Mouse (Mus musculus) limb, embryonic 13.5 days (tissue): ENCODE measurements around the gene Usp3. TPM values are rescaled to one million over a fixed set of nuclear protein-coding genes. Genes with fewer than 3 reads are reported as not detected.

Experiments used
- ATAC-seq: fragments of 200-750 bp; cut with Nextera tagmentation; 2 replicates; pipeline ENCODE4 v1.8.0; 2017; ENCODE audit warnings: low read depth, moderate number of reproducible peaks, moderate TSS enrichment; ENCODE audit not compliant: low FRiP score
- H3K27ac ChIP-seq: fragments of 300-500 bp; sonication (generic); 2 replicates; pipeline ENCODE4 v1.5.1; 2015; ENCODE audit warnings: inconsistent platforms, mild to moderate bottlenecking, moderate library complexity
- H3K27me3 ChIP-seq: fragments of 300-500 bp; sonication (generic); 2 replicates; pipeline ENCODE4 v1.6.1; 2015; ENCODE audit warnings: mild to moderate bottlenecking, inconsistent platforms
- H3K36me3 ChIP-seq: fragments of 300-500 bp; sonication (generic); 2 replicates; pipeline ENCODE4 v1.6.1; 2015; ENCODE audit warnings: inconsistent platforms, mild to moderate bottlenecking, moderate library complexity
- H3K4me1 ChIP-seq: fragments of 300-500 bp; sonication (generic); 2 replicates; pipeline ENCODE4 v1.6.1; 2015; ENCODE audit warnings: inconsistent platforms
- H3K4me2 ChIP-seq: fragments of 300-500 bp; sonication (generic); replicated peaks from 2 replicates; pipeline ENCODE4 v1.6.1; 2015; ENCODE audit warnings: inconsistent platforms, mild to moderate bottlenecking, moderate library complexity
- H3K4me3 ChIP-seq: fragments of 300-500 bp; sonication (generic); 2 replicates; pipeline ENCODE4 v1.5.1; 2015; ENCODE audit warnings: moderate library complexity, mild to moderate bottlenecking, inconsistent platforms
- H3K9ac ChIP-seq: fragments of 300-500 bp; sonication (generic); 2 replicates; pipeline ENCODE4 v1.6.1; 2015; ENCODE audit warnings: mild to moderate bottlenecking, inconsistent platforms
- H3K9me3 ChIP-seq: fragments of 300-500 bp; sonication (generic); 2 replicates; pipeline ENCODE4 v1.6.1; 2016; ENCODE audit warnings: inconsistent platforms
- WGBS: fragments of 180-500 bp; shearing (Covaris S2); methylation state at CpG from one replicate; pipeline ENCODE4 v1.1.7; 2015; 5-methylcytosine and 5-hydroxymethylcytosine counted together
- polyA plus RNA-seq: library from polyadenylated mRNA; unstranded; fragments of >200 nt; fragmentation: Nextera tagmentation; extraction: Ambion mirVana; gene quantifications from 2 replicates; pipeline ENCODE4 v1.2.1, GENCODE M21; 2015

Usp3 gene
- polyA plus RNA-seq, 1 experiment from 2014 or later, result 81.8 TPM

DNA sequence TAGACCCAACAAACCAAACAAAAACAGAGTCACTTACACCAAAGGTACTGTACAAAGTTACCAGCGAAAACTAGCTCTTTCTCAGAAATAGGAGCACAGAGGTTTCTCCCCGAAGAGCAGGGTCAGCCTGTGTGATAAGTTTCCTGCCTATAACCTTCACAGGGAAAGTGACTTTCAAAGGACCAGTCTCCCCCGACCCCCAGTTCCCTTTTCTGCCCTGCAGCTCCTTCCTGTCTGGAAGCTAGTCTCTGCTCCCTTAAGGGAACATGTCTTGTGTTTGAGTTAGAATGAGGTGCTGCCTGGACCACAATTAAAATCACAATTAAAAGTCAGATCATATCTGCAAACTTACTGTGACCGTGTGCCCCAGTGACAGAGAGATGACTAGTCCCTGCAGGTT lies 23.9 kb upstream of the Usp3 start:
- no peaks in the 10 kb centered on the region for H3K27me3 ChIP-seq
- peaks cover 20% of the 10 kb centered on the region for H3K4me1 ChIP-seq
- H3K9me3 ChIP-seq, result 0 out of 2 replicates have a peak, but pooled peaks cover 3% of the 10 kb centered on the region
- ATAC-seq, result no peak
- H3K9ac ChIP-seq, result no peak overlapping the region; the same call in 1 of the 2 replicates
- H3K27ac ChIP-seq, result no peak overlapping the region
- H3K4me3 ChIP-seq, result no peak overlapping the region
- H3K4me2 ChIP-seq, result no peak overlapping the region
- WGBS, result 56% methylated on average over 4 of the region's 4 CpGs
- H3K36me3 ChIP-seq, result no peaks in the 10 kb centered on the region

- no peaks in the 10 kb centered on the region for H3K36me3 ChIP-seq
- H3K9me3 ChIP-seq, result 0 out of 2 replicates have a peak, but pooled peaks cover 3% of the 10 kb centered on the region
- H3K4me3 ChIP-seq, result no peak overlapping the region
- no peak overlapping the region for H3K27ac ChIP-seq
- no peak for ATAC-seq
- peaks cover 6% of the 10 kb centered on the region for H3K4me1 ChIP-seq
- no peak overlapping the region for H3K4me2 ChIP-seq
- H3K27me3 ChIP-seq, result no peaks in the 10 kb centered on the region
- WGBS, result 58% methylated on average over 9 of the region's 9 CpGs
- H3K9ac ChIP-seq, result no peak overlapping the region
Observed at GRCm38 (mm10) chr9:66615141-66615540, 22.2 kb upstream of the Usp3 start.

GRCm38 (mm10) chr9:66614547-66614946 lies 21.6 kb upstream of the Usp3 start:
- Histone ChIP-seq H3K27ac (no peak overlapping the region), H3K9ac (no peak overlapping the region), H3K27me3 (no peaks in the 10 kb centered on the region), H3K9me3 (0 out of 2 replicates have a peak, but pooled peaks cover 3% of the 10 kb centered on the region), H3K4me1 (no peaks in the 10 kb centered on the region), H3K4me2 (no peak overlapping the region), H3K4me3 (no peak overlapping the region), H3K36me3 (no peaks in the 10 kb centered on the region)
- WGBS, result 81% methylated on average over 7 of the region's 7 CpGs
- ATAC-seq, result no peak

DNA sequence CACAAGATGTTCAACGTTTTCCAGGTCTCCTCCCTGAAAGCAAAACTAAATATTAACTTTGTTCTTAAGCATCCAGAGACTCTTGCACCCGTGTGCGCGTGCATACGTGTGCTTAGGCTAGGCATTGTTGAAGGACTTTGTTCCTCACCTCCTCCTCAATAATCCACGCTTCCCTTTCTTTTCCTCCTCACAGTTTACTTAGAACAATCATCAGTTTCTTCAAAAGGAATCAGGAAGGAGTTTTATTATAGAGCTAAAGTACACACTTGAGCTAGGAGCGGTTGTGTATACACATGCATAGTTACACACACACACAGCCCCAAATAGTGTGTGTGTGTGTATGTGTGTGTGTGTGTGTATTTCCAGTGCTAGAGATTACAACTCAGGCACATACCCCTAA lies 20.7 kb upstream of the Usp3 start:
- no peaks in the 10 kb centered on the region for H3K36me3 ChIP-seq
- H3K27ac ChIP-seq, result no peak overlapping the region
- H3K4me3 ChIP-seq, result no peak overlapping the region
- 88% methylated on average over 7 of the region's 7 CpGs for WGBS
- ATAC-seq, result no peak
- H3K9me3 ChIP-seq, result 0 out of 2 replicates have a peak, but pooled peaks cover 3% of the 10 kb centered on the region
- no peaks in the 10 kb centered on the region for H3K4me1 ChIP-seq
- H3K4me2 ChIP-seq, result no peak overlapping the region
- no peaks in the 10 kb centered on the region for H3K27me3 ChIP-seq
- no peak overlapping the region for H3K9ac ChIP-seq

DNA sequence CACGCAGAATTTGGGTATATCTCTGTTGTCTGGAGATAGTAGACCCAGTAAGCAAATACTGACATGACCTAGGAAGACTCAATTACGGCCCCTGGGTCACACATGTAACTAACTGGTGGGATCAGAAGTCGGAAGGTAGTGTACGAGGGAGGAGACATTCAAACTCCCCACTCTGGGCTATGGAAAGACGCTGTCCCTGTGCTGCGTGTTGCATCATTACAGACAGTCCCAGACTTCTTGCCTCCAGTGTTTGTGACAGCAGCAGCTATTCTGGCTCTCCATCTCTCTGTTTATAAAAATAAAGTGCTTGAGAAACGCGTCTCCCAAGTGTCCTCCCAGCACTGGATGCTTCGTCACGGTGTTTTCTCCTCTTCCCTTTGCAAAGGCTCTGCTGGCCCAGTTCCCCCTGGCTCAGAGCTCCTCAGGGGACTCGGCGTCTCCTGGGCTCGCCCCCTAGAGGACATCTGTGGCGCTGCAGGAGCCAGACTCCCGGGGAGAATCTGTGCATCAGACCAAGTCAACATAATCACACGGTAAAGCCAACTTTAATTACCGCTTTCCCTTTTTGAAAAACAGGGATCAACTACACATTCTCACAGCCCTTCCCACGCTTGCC lies 18.6 kb upstream of the Usp3 start:
- peak; percentile 44; the same call in 1 of the 2 replicates for ATAC-seq
- Histone ChIP-seq H3K9me3 (0 out of 2 replicates have a peak, but pooled peaks cover 3% of the 10 kb centered on the region), H3K9ac (no peak overlapping the region), H3K36me3 (no peaks in the 10 kb centered on the region), H3K4me3 (no peak overlapping the region), H3K27me3 (0 out of 2 replicates have a peak, but pooled peaks cover 2% of the 10 kb centered on the region), H3K4me2 (peak overlapping the region; percentile 45), H3K27ac (no peak overlapping the region), H3K4me1 (peaks cover 4% of the 10 kb centered on the region)
- 17% methylated on average over 18 of the region's 18 CpGs for WGBS

- H3K27me3 ChIP-seq, result 0 out of 2 replicates have a peak, but pooled peaks cover 2% of the 10 kb centered on the region
- no peak overlapping the region for H3K9ac ChIP-seq
- H3K27ac ChIP-seq, result no peak overlapping the region
- WGBS, result 81% methylated on average over 5 of the region's 5 CpGs
- H3K4me1 ChIP-seq, result peaks cover 13% of the 10 kb centered on the region
- no peak overlapping the region for H3K4me2 ChIP-seq
- H3K36me3 ChIP-seq, result no peaks in the 10 kb centered on the region
- 0 out of 2 replicates have a peak, but pooled peaks cover 3% of the 10 kb centered on the region for H3K9me3 ChIP-seq
- H3K4me3 ChIP-seq, result no peak overlapping the region
- ATAC-seq, result no peak
Observed at GRCm38 (mm10) chr9:66608817-66609345, 15.9 kb upstream of the Usp3 start.

GRCm38 (mm10) chr9:66606851-66607250 lies 13.9 kb upstream of the Usp3 start:
- H3K27ac ChIP-seq, result no peak overlapping the region
- H3K27me3 ChIP-seq, result 0 out of 2 replicates have a peak, but pooled peaks cover 2% of the 10 kb centered on the region
- no peak overlapping the region for H3K9ac ChIP-seq
- ATAC-seq, result no peak
- WGBS, result 66% methylated on average over 12 of the region's 12 CpGs
- H3K4me3 ChIP-seq, result no peak overlapping the region
- H3K9me3 ChIP-seq, result no peaks in the 10 kb centered on the region
- no peaks in the 10 kb centered on the region for H3K36me3 ChIP-seq
- H3K4me2 ChIP-seq, result peak overlapping the region; percentile 46; the same call in 1 of the 2 replicates
- peaks cover 13% of the 10 kb centered on the region for H3K4me1 ChIP-seq

GRCm38 (mm10) chr9:66605876-66606750 lies 13.2 kb upstream of the Usp3 start:
- no peak for ATAC-seq
- H3K4me2 ChIP-seq, result peak overlapping the region; percentile 46

DNA sequence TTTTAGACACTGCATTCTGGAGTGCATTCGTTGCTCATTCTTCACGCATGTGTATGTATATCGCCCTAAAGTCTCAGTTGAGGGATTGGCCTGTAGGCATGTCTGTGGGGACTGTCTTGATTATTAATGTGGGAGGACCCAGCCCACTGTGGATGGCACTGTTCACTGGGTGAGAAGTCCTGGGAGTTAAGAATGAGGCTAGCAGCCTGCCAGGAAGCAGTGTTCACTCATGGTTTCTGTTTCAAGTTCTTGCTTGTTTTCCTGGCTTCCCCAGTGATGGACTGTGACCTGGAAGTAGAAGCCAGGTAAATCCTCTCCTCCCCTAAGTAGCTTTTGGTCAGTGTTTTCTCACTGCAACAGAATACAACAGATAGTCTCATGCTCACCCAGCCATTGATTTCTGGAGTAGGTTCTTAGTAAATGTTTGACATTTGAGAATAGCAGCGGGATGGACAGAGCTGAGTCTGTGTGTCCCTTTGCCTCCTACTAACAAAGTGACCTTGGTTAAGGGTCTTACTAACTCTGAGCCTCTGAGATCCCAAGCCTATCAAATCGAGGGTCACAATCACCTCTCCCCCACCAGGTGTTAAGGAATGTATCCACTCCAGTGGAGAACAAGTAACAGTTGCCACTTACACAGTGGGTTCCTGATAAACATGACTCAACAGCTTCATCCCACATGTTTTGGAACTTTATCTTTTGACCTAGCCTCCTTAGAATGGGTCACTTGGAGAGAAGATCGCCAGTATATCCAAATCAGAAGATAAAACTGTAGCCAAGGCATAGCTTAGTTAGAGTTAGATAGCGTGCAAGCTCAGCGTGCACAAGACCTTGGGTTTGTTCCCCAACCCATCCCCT lies 11.6 kb upstream of the Usp3 start:
- 0 out of 2 replicates have a peak, but pooled peaks cover 2% of the 10 kb centered on the region for H3K27me3 ChIP-seq
- no peak overlapping the region for H3K4me3 ChIP-seq
- H3K4me1 ChIP-seq, result peaks cover 17% of the 10 kb centered on the region
- 88% methylated on average over 8 of the region's 8 CpGs for WGBS
- no peak overlapping the region for H3K9ac ChIP-seq
- no peak overlapping the region for H3K27ac ChIP-seq
- no peak overlapping the region for H3K4me2 ChIP-seq
- H3K36me3 ChIP-seq, result no peaks in the 10 kb centered on the region
- no peaks in the 10 kb centered on the region for H3K9me3 ChIP-seq
- ATAC-seq, result no peak

More at GRCm38 (mm10) chr9:66605876-66606750, 13.2 kb upstream of the Usp3 start:
- 42% methylated on average over 13 of the region's 13 CpGs for whole genome bisulfite sequencing
- Histone ChIP-seq H3K4me1 (peaks cover 13% of the 10 kb centered on the region), H3K27ac (no peak overlapping the region), H3K36me3 (no peaks in the 10 kb centered on the region), H3K4me3 (no peak overlapping the region), H3K27me3 (0 out of 2 replicates have a peak, but pooled peaks cover 2% of the 10 kb centered on the region), H3K9me3 (no peaks in the 10 kb centered on the region), H3K9ac (no peak overlapping the region)

DNA sequence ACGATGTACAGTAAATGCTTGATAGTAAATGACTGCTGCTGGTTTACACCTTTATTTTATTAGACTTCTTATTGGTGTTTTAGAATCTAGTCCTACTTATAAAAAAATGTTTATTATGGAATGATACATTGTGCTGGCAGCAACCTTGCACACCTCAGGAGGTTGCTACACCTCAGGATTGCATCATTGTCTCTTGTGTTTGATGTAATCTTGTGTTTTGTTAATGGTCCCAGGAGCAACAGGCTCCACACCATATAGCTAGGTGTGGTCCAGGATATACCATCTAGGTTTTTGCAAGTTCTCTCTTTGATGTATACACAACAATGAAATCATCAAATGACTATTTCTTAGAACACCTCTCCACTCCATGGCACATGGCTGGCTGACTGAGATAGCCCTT lies 11.0 kb upstream of the Usp3 start:
- peaks cover 19% of the 10 kb centered on the region for H3K4me1 ChIP-seq
- no peak overlapping the region for H3K9ac ChIP-seq
- no peak overlapping the region for H3K27ac ChIP-seq
- WGBS, result 69% methylated on average over 1 of the region's 1 CpGs
- 0 out of 2 replicates have a peak, but pooled peaks cover 2% of the 10 kb centered on the region for H3K27me3 ChIP-seq
- no peak overlapping the region for H3K4me3 ChIP-seq
- no peaks in the 10 kb centered on the region for H3K9me3 ChIP-seq
- no peak for ATAC-seq
- no peak overlapping the region for H3K4me2 ChIP-seq
- H3K36me3 ChIP-seq, result no peaks in the 10 kb centered on the region

DNA sequence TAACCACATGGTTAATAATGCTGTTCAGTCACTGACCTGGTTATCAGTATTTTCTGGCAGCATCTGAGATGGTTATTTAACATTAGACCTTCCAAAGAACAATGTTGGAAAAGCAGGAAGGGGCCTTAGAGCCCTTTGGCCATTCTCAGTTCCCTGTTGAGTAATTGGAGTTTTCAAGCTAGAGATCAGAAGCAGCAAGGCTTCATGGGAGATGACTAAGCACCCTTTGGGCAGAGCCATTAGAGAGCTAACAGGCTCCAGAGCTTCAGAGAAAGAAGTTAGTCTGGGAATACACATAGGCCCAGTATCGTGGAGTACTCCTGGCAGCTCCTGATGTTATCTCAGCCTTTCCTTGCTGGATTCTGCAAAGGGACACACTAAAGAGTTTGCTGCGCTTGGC lies 8.1 kb upstream of the Usp3 start:
- Histone ChIP-seq H3K4me2 (no peak overlapping the region), H3K36me3 (no peaks in the 10 kb centered on the region), H3K27me3 (0 out of 2 replicates have a peak, but pooled peaks cover 2% of the 10 kb centered on the region), H3K4me1 (peaks cover 24% of the 10 kb centered on the region), H3K4me3 (no peak overlapping the region), H3K9me3 (no peaks in the 10 kb centered on the region), H3K27ac (no peak overlapping the region), H3K9ac (no peak overlapping the region)
- WGBS, result 60% methylated on average over 2 of the region's 2 CpGs
- no peak for ATAC-seq
